Mouse (Mus musculus) midbrain, postnatal 0 days (tissue): ENCODE measurements around the gene Tmf1. TPM values are rescaled to one million over a fixed set of nuclear protein-coding genes. Genes with fewer than 3 reads are reported as not detected.

Source experiments
- ATAC-seq: fragments of 200-750 bp; cut with Nextera tagmentation; 2 replicates; pipeline ENCODE4 v1.8.0; 2017; ENCODE audit warnings: moderate number of reproducible peaks, mild to moderate bottlenecking, moderate TSS enrichment, moderate library complexity; ENCODE audit not compliant: low FRiP score
- DNase-seq: peaks from one replicate; pipeline ENCODE4 v3.0.0-alpha.2; 2015; ENCODE audit warnings: low spot score
- H3K27ac ChIP-seq: fragments of 300-500 bp; sonication (generic); 2 replicates; pipeline ENCODE4 v1.5.1; 2014; ENCODE audit warnings: low read depth, mild to moderate bottlenecking, low read length, mixed read lengths
- H3K27me3 ChIP-seq: fragments of 300-500 bp; sonication (generic); 2 replicates; pipeline ENCODE4 v1.6.1; 2014; ENCODE audit warnings: low read length, control low read depth, mixed read lengths; ENCODE audit not compliant: insufficient read depth
- H3K36me3 ChIP-seq: fragments of 300-500 bp; sonication (generic); 2 replicates; pipeline ENCODE4 v1.6.1; 2014; ENCODE audit warnings: low read length, control low read depth, mixed read lengths; ENCODE audit not compliant: insufficient read depth
- H3K4me1 ChIP-seq: fragments of 300-500 bp; sonication (generic); 2 replicates; pipeline ENCODE4 v1.6.1; 2014; ENCODE audit warnings: mild to moderate bottlenecking, control low read depth, antibody characterized with exemption, low read length, mixed read lengths; ENCODE audit not compliant: insufficient read depth
- H3K4me2 ChIP-seq: fragments of 300-500 bp; sonication (generic); 2 replicates; pipeline ENCODE4 v1.6.1; 2014; ENCODE audit warnings: low read depth, mild to moderate bottlenecking, low read length, mixed read lengths; ENCODE audit not compliant: poor library complexity, severe bottlenecking
- H3K4me3 ChIP-seq: fragments of 300-500 bp; sonication (generic); 2 replicates; pipeline ENCODE4 v1.5.1; 2014; ENCODE audit warnings: low read depth, mild to moderate bottlenecking, low read length, moderate library complexity
- H3K9ac ChIP-seq: fragments of 300-500 bp; sonication (generic); replicated peaks from 2 replicates; pipeline ENCODE4 v1.6.1; 2014; ENCODE audit warnings: mild to moderate bottlenecking, low read length, moderate library complexity, mixed read lengths; ENCODE audit not compliant: poor library complexity, severe bottlenecking
- H3K9me3 ChIP-seq: fragments of 300-500 bp; sonication (generic); 2 replicates; pipeline ENCODE4 v1.6.1; 2016; ENCODE audit warnings: low read length, control low read depth
- CTCF ChIP-seq: IDR thresholded peaks from 2 replicates; pipeline ENCODE4 v1.5.1; 2016; ENCODE audit warnings: antibody characterized with exemption, mild to moderate bottlenecking
- WGBS: fragments of 180-500 bp; shearing (Covaris S2); extraction: QIAGEN DNeasy Blood & Tissue Kit; methylation state at CpG from one replicate; pipeline ENCODE4 v1.1.7; 2014; 5-methylcytosine and 5-hydroxymethylcytosine counted together
- polyA plus RNA-seq: library from polyadenylated mRNA; unstranded; fragments of >200 nt; fragmentation: Nextera tagmentation; extraction: Ambion mirVana; gene quantifications from 2 replicates; pipeline ENCODE4 v1.2.1, GENCODE M21; 2015
- total RNA-seq: library from RNA; depleted of rRNA; stranded (reverse); fragments of >200 nt; gene quantifications from 2 replicates; pipeline ENCODE4 v1.2.3, GENCODE M21; 2014; rRNA removed

The Tmf1 gene
- total and polyA plus RNA-seq, 2 experiments from 2014 or later, result 23.4 to 51.4 TPM

GRCm38 (mm10) chr6:97106777-97107176 lies 72.1 kb downstream of the Tmf1 start:
- peak; percentile 68; the same call in 1 of the 2 replicates for ATAC-seq
- Histone ChIP-seq H3K4me2 (no peak overlapping the region), H3K9me3 (no peaks in the 10 kb centered on the region), H3K9ac (no peak overlapping the region), H3K4me3 (no peak overlapping the region), H3K27ac (no peak overlapping the region), H3K27me3 (no peaks in the 10 kb centered on the region), H3K36me3 (no peaks in the 10 kb centered on the region), H3K4me1 (peaks cover 2% of the 10 kb centered on the region; the same call in 1 of the 2 replicates)
- DNase-seq, result peak; percentile 92
- 14% methylated on average over 2 of the region's 2 CpGs for WGBS
- TF ChIP-seq CTCF, result peak; percentile 98

- Histone ChIP-seq H3K36me3 (no peaks in the 10 kb centered on the region), H3K9me3 (no peaks in the 10 kb centered on the region), H3K4me3 (no peak overlapping the region), H3K9ac (no peak overlapping the region), H3K27me3 (no peaks in the 10 kb centered on the region), H3K27ac (no peak overlapping the region), H3K4me1 (peaks cover 2% of the 10 kb centered on the region; the same call in 1 of the 2 replicates), H3K4me2 (no peak overlapping the region)
- WGBS, result 84% methylated on average over 8 of the region's 8 CpGs
- TF ChIP-seq CTCF, result peak; percentile 13; the same call in 1 of the 2 replicates
- DNase-seq, result no peak
- ATAC-seq, result no peak
Observed at GRCm38 (mm10) chr6:97106106-97106505, 72.8 kb downstream of the Tmf1 start.

- peak; percentile 64 for TF ChIP-seq CTCF
- no peaks in the 10 kb centered on the region for H3K27me3 ChIP-seq
- WGBS, result 84% methylated on average over 7 of the region's 7 CpGs
- H3K9ac ChIP-seq, result no peak overlapping the region
- no peak overlapping the region for H3K4me2 ChIP-seq
- H3K4me1 ChIP-seq, result peaks cover 2% of the 10 kb centered on the region; the same call in 1 of the 2 replicates
- H3K9me3 ChIP-seq, result no peaks in the 10 kb centered on the region
- H3K36me3 ChIP-seq, result no peaks in the 10 kb centered on the region
- H3K4me3 ChIP-seq, result no peak overlapping the region
- no peak overlapping the region for H3K27ac ChIP-seq
- DNase-seq (peak; percentile 15), ATAC-seq (no peak)
Observed at GRCm38 (mm10) chr6:97104264-97104852, 74.6 kb downstream of the Tmf1 start.

Other genes starting within 250 kb of the Tmf1 start
- 4.0 and 5.7 TPM in 2 replicates for gene Fam19a4, start 118.7 kb downstream of the Tmf1 start, total RNA-seq
- gene Fam19a4, start 118.7 kb downstream of the Tmf1 start, polyA plus RNA-seq, result 4.6 and 4.8 TPM in 2 replicates
- 25.2 and 25.8 TPM in 2 replicates for gene Eogt, start 29.9 kb downstream of the Tmf1 start, total RNA-seq
- gene Eogt, start 29.9 kb downstream of the Tmf1 start, polyA plus RNA-seq, result 9.9 and 11.7 TPM in 2 replicates
- 54.5 and 68.1 TPM in 2 replicates for gene Uba3, start 26.5 kb upstream of the Tmf1 start, total RNA-seq
- gene Uba3, start 26.5 kb upstream of the Tmf1 start, polyA plus RNA-seq, result 63.9 and 68.1 TPM in 2 replicates
- 115 and 118 TPM in 2 replicates for gene Arl6ip5, start 31.6 kb upstream of the Tmf1 start, total RNA-seq
- 151 and 153 TPM in 2 replicates for gene Arl6ip5, start 31.6 kb upstream of the Tmf1 start, polyA plus RNA-seq
- not detected in 2 replicates for gene Lmod3, start 73.6 kb upstream of the Tmf1 start, total RNA-seq
- gene Lmod3, start 73.6 kb upstream of the Tmf1 start, polyA plus RNA-seq, result not detected in 2 replicates